Mouse (Mus musculus) testis, adult 2 months (tissue): ENCODE results near the gene Mcts2. TPM values are rescaled to one million over a fixed set of nuclear protein-coding genes. Genes with fewer than 3 reads are reported as not detected.

Source experiments
- H3K27ac ChIP-seq: fragments of 200-500 bp; 2 replicates; pipeline ENCODE4 v1.5.1; 2012; ENCODE audit warnings: low read depth, low read length; ENCODE audit not compliant: control insufficient read depth, insufficient read depth
- H3K27me3 ChIP-seq: fragments of 200-500 bp; 2 replicates; pipeline ENCODE4 v1.6.1; 2012; ENCODE audit warnings: mild to moderate bottlenecking, low read length, moderate library complexity; ENCODE audit not compliant: control insufficient read depth, insufficient read depth
- H3K36me3 ChIP-seq: fragments of 200-500 bp; 2 replicates; pipeline ENCODE4 v1.6.1; 2012; ENCODE audit warnings: mild to moderate bottlenecking, low read length; ENCODE audit not compliant: control insufficient read depth, insufficient read depth
- H3K4me1 ChIP-seq: fragments of 200-500 bp; 2 replicates; pipeline ENCODE4 v1.6.1; 2012; ENCODE audit warnings: low read length; ENCODE audit not compliant: control insufficient read depth, insufficient read depth
- H3K4me3 ChIP-seq: fragments of 200-500 bp; 2 replicates; pipeline ENCODE4 v1.5.1; 2012; ENCODE audit warnings: low read depth, mild to moderate bottlenecking, low read length, moderate library complexity, mixed read lengths; ENCODE audit not compliant: control insufficient read depth
- CTCF ChIP-seq: fragments of 200-500 bp; IDR thresholded peaks from 2 replicates; pipeline ENCODE4 v1.5.1; 2012; ENCODE audit warnings: low read depth, mild to moderate bottlenecking, inconsistent platforms, low read length, moderate library complexity; ENCODE audit not compliant: control insufficient read depth, insufficient read depth, insufficient replicate concordance
- POLR2A ChIP-seq: fragments of 200-500 bp; IDR thresholded peaks from 2 replicates; pipeline ENCODE4 v1.6.1; 2012; ENCODE audit warnings: low read depth, mild to moderate bottlenecking, inconsistent platforms, low read length, moderate library complexity; ENCODE audit not compliant: control insufficient read depth
- polyA plus RNA-seq: library from polyadenylated mRNA; depleted of rRNA; stranded (reverse); fragments of >200 nt; gene quantifications from 2 replicates; pipeline ENCODE4 v1.2.3, GENCODE M21; 2012

Mcts2 gene
- polyA plus RNA-seq, 1 experiment, result 41.8 TPM

- no peak overlapping the region for H3K4me3 ChIP-seq
- TF ChIP-seq POLR2A (no peak), CTCF (no peak)
- peaks cover 23% of the 10 kb centered on the region for H3K4me1 ChIP-seq
- H3K36me3 ChIP-seq, result no peaks in the 10 kb centered on the region; the same call in 1 of the 2 replicates
- no peaks in the 10 kb centered on the region for H3K27me3 ChIP-seq
- no peak overlapping the region for H3K27ac ChIP-seq
Observed at GRCm38 (mm10) chr2:152709066-152709465, 22.2 kb downstream of the Mcts2 start.

- Histone ChIP-seq H3K27me3 (no peaks in the 10 kb centered on the region), H3K4me1 (no peaks in the 10 kb centered on the region)
- TF ChIP-seq POLR2A (no peak), CTCF (no peak)
Observed at GRCm38 (mm10) chr2:152716241-152716772, 29.5 kb downstream of the Mcts2 start.

DNA sequence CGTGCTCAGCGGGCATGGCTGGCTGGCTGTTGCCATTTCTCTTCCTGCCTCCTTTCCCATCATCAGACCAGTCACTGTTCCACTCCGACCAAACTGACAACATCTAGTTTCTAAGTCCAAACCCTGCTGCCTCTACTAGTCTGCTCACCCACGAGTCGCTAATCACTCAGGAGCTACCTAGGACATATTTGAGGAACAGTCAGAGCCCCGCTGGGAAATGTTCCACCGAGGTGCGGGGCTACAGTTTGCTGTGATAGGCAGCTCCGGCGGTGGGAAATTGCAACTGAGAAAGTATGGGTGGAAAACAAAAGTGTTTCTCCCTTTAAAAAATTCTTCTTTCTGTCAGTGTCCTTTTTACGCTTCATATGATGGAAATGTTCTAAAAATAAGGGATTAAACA, 30.8 kb downstream of the Mcts2 start:
- no peak overlapping the region for H3K27ac ChIP-seq
- H3K4me3 ChIP-seq, result no peak overlapping the region
- no peak for TF ChIP-seq POLR2A
- no peak for TF ChIP-seq CTCF
- no peaks in the 10 kb centered on the region for H3K36me3 ChIP-seq
- H3K27me3 ChIP-seq, result no peaks in the 10 kb centered on the region
- H3K4me1 ChIP-seq, result no peaks in the 10 kb centered on the region

More at GRCm38 (mm10) chr2:152716241-152716772, 29.5 kb downstream of the Mcts2 start:
- H3K27ac ChIP-seq, result no peak overlapping the region
- no peaks in the 10 kb centered on the region for H3K36me3 ChIP-seq
- H3K4me3 ChIP-seq, result no peak overlapping the region

GRCm38 (mm10) chr2:152718076-152718475, 31.2 kb downstream of the Mcts2 start:
- Histone ChIP-seq H3K27ac (no peak overlapping the region), H3K4me1 (no peaks in the 10 kb centered on the region), H3K4me3 (no peak overlapping the region), H3K27me3 (no peaks in the 10 kb centered on the region), H3K36me3 (no peaks in the 10 kb centered on the region)
- TF ChIP-seq POLR2A (no peak), CTCF (no peak)

DNA sequence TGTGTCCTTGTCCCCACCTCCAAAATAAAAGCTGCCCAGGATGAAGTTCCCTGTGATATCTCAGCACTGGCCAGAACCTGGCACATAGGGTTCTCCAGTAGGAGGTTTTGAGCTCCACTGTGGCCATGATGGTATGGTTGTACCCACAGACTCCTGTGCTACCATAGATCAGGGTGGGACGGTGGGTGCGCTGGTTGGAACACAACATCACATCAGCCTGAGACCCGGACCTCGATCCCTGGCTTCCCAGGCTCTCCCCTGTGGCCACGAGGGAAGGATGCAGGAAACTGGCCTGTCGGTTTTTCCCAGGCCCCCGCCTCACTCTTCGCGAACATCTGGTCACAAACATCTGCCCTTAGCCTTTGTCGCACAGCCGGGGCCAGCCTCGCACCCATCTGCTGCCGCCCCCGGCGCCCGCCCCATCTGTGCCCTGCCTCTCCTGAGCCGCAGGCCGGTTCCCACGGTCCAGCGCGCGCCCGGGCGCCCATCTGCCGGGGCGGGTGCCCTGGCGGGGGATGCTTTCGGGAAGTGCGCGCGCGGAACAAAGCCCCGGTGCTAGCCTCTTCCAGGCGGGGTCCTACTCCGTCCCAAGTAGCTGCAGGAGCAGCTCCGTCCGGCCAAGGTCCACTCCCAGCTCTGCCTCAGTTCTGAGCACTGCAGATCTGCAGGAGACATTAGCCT, 37.0 kb downstream of the Mcts2 start:
- H3K4me1 ChIP-seq, result peaks cover 6% of the 10 kb centered on the region
- no peak for TF ChIP-seq POLR2A
- TF ChIP-seq CTCF, result no peak
- no peak overlapping the region for H3K27ac ChIP-seq
- no peaks in the 10 kb centered on the region for H3K36me3 ChIP-seq
- H3K27me3 ChIP-seq, result no peaks in the 10 kb centered on the region
- no peak overlapping the region for H3K4me3 ChIP-seq

GRCm38 (mm10) chr2:152724332-152724723, 37.5 kb downstream of the Mcts2 start:
- TF ChIP-seq POLR2A, result no peak
- no peak for TF ChIP-seq CTCF
- Histone ChIP-seq H3K4me1 (peaks cover 6% of the 10 kb centered on the region), H3K27me3 (no peaks in the 10 kb centered on the region), H3K4me3 (no peak overlapping the region), H3K27ac (no peak overlapping the region), H3K36me3 (no peaks in the 10 kb centered on the region)

- H3K27ac ChIP-seq, result no peak overlapping the region
- H3K36me3 ChIP-seq, result no peaks in the 10 kb centered on the region
- TF ChIP-seq CTCF, result no peak
- TF ChIP-seq POLR2A, result no peak
- peaks cover 13% of the 10 kb centered on the region for H3K4me1 ChIP-seq
- no peaks in the 10 kb centered on the region for H3K27me3 ChIP-seq
- no peak overlapping the region for H3K4me3 ChIP-seq
Observed at GRCm38 (mm10) chr2:152725178-152725750, 38.4 kb downstream of the Mcts2 start.

DNA sequence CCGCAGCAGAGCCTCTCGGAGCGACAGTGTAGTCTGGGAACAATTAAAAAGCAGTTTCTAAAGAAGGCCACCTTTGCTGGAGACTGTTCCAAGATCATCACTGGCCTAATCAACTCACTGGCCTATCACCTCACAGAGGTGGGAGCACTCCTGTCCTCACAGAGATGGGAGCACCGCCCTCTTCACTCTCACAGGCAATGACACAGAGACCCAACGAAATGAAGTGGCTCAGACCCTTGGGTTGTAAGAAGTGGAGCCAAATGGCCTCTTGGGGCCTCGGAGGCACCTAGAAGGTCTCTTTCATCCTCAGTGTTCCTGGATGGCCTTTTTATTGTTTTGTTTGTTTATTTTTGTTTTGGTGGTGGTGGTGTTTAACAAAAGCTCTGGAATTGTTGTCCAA, 39.4 kb downstream of the Mcts2 start:
- Histone ChIP-seq H3K4me1 (peaks cover 15% of the 10 kb centered on the region), H3K27ac (no peak overlapping the region), H3K36me3 (no peaks in the 10 kb centered on the region), H3K27me3 (no peaks in the 10 kb centered on the region), H3K4me3 (no peak overlapping the region)
- TF ChIP-seq POLR2A (no peak), CTCF (no peak)
